In genomic region chr3:60501561-60502151, GRCm38 (mm10) we compare ENCODE assay signal across 8 mouse cellular contexts. TPM values are rescaled to one million over a fixed set of nuclear protein-coding genes. Genes with fewer than 3 reads are reported as not detected.
A peak's percentile ranks its signal among the peaks of the same experiment; 100 is the strongest.
DNase-seq lines count a peak whose midpoint lies in the region; ATAC-seq and TF ChIP-seq lines count a peak whose summit lies in the region.

No protein-coding gene starts in this region.

- TF ChIP-seq CTCF in bone marrow, adult 2 months (IDR thresholded peaks at IDR 0.05; ENCODE audit: control insufficient read depth, insufficient read depth, low read length), result no peak
- TF ChIP-seq CTCF in small intestine, adult 2 months (IDR thresholded peaks at IDR 0.05; ENCODE audit: extremely low read depth, insufficient read length, insufficient replicate concordance, low read depth, low read length), result no peak

- no peaks in the 10 kb centered on the region for H3K27me3 ChIP-seq in forebrain, embryonic 11.5 days (ENCODE audit: control insufficient read depth, insufficient read depth, low read length)
- no peaks in the 10 kb centered on the region for H3K27me3 ChIP-seq in small intestine, adult 2 months (ENCODE audit: control insufficient read depth, insufficient read depth, low read length)

- WGBS in bone marrow, adult 2 months, result under 1% methylated on average over 29 of the region's 29 CpGs
- WGBS in forebrain, embryonic 11.5 days, result 4% methylated on average over 21 of the region's 29 CpGs
- WGBS in small intestine, adult 2 months, result under 1% methylated on average over 28 of the region's 29 CpGs

- H3K4me2 ChIP-seq in forebrain, embryonic 11.5 days (ENCODE audit: low read depth, low read length, severe bottlenecking), result peak overlapping the region; percentile 70

- DNase-seq in left cerebral cortex, adult 18-20 months (ENCODE audit: low spot score in 2 of 2), result peak; percentile 19 to 43
- no peak for DNase-seq in left cerebral cortex, postnatal 36 days (ENCODE audit: low spot score in 2 of 2)
- DNase-seq in forebrain, embryonic 11.5 days (ENCODE audit: low spot score), result no peak
- DNase-seq in heart, postnatal 10 days, result peak; percentile 79 to 84
- DNase-seq in layer of hippocampus, adult 9-11 months, result peak; percentile 49
- DNase-seq in lung, postnatal 4 days, result peak; percentile 76 to 81

- peak overlapping the region; percentile 72 for H3K4me3 ChIP-seq in bone marrow, adult 2 months (replicated peaks; ENCODE audit: control insufficient read depth, low read depth, low read length)
- peak overlapping the region; percentile 72 for H3K4me3 ChIP-seq in forebrain, embryonic 11.5 days (ENCODE audit: low read depth, low read length)
- H3K4me3 ChIP-seq in small intestine, adult 2 months (ENCODE audit: low read depth, low read length), result peak overlapping the region; percentile 95

- ATAC-seq in forebrain, embryonic 11.5 days (replicated peaks; ENCODE audit: low FRiP score), result peak; percentile 71

- TF ChIP-seq POLR2A in bone marrow, adult 2 months (IDR thresholded peaks at IDR 0.05; ENCODE audit: borderline replicate concordance, control insufficient read depth, low read depth, low read length), result no peak
- peak; percentile 25; the same call in 1 of the 2 replicates for TF ChIP-seq POLR2A in small intestine, adult 2 months (IDR thresholded peaks at IDR 0.05; ENCODE audit: low read depth, low read length)

- H3K4me1 ChIP-seq in bone marrow, adult 2 months (ENCODE audit: control insufficient read depth, insufficient read depth, low read length), result peaks cover 4% of the 10 kb centered on the region
- H3K4me1 ChIP-seq in forebrain, embryonic 11.5 days (replicated peaks; ENCODE audit: control insufficient read depth, insufficient read depth, low read length), result peaks cover 6% of the 10 kb centered on the region; the same call in 1 of the 2 replicates
- H3K4me1 ChIP-seq in small intestine, adult 2 months (ENCODE audit: control insufficient read depth, insufficient read depth, insufficient read length, low read length), result peaks cover 11% of the 10 kb centered on the region; the same call in 1 of the 2 replicates

- H3K9me3 ChIP-seq in forebrain, embryonic 11.5 days (ENCODE audit: control insufficient read depth, low read length), result no peaks in the 10 kb centered on the region

- no peaks in the 10 kb centered on the region for H3K36me3 ChIP-seq in forebrain, embryonic 11.5 days (ENCODE audit: control insufficient read depth, insufficient read depth, low read length)
- H3K36me3 ChIP-seq in small intestine, adult 2 months (ENCODE audit: control insufficient read depth, insufficient read depth, low read length), result no peaks in the 10 kb centered on the region

- peak overlapping the region; percentile 91 for H3K9ac ChIP-seq in forebrain, embryonic 11.5 days (ENCODE audit: low read length)

- peak overlapping the region; percentile 97 for H3K27ac ChIP-seq in bone marrow, adult 2 months (ENCODE audit: control insufficient read depth, insufficient read depth, low read depth, low read length, poor library complexity)
- peak overlapping the region; percentile 80 for H3K27ac ChIP-seq in forebrain, embryonic 11.5 days (ENCODE audit: low read depth, low read length)
- peak overlapping the region; percentile 80 for H3K27ac ChIP-seq in small intestine, adult 2 months (ENCODE audit: insufficient read depth, low read depth, low read length)

- intact Hi-C loops in left cerebral cortex, postnatal 36 days (cut with DNase I), result loop anchor here (5.0 kb wide), 3 partner anchors 34 to 111 kb away; no protein-coding TSS in a partner anchor
- intact Hi-C loops in heart, postnatal 10 days (cut with DNase I), result loop anchor here (5.0 kb wide), 2 partner anchors 71 to 101 kb away; no protein-coding TSS in a partner anchor

RNA-seq across cellular contexts. Expression of gene Mbnl1, which starts 29.0 kb away (rescaled TPM):
- 100 to 1,000 TPM; 141 to 157 TPM for total RNA-seq in left cerebral cortex, adult 18-20 months (2021)
- total RNA-seq in left cerebral cortex, postnatal 36 days (2021), result 100 to 1,000 TPM; 125 to 154 TPM
- polyA plus RNA-seq in bone marrow, adult 2 months (2011; ENCODE audit: insufficient read depth, insufficient read length, low replicate concordance, missing spikeins), result 76.6 and 131 TPM in 2 replicates
- 40.8 and 46.8 TPM in 2 replicates for polyA plus RNA-seq in forebrain, embryonic 11.5 days (2014; fragmentation: Nextera tagmentation; extraction: Ambion mirVana)
- 100 to 1,000 TPM; 185 to 187 TPM for total RNA-seq in heart, postnatal 10 days (2021)
- polyA plus RNA-seq in small intestine, adult 2 months (2012; rRNA removed), result 27.2 and 48.7 TPM in 2 replicates

Comparison
In these comparisons a context has a peak if more than half of its experiments do, and no peak if none do; other contexts are left out.
1. DNase-seq: peak in left cerebral cortex, adult 18-20 months (2 of 2), heart, postnatal 10 days (2 of 2), layer of hippocampus, adult 9-11 months (single experiment) and lung, postnatal 4 days (2 of 2); none in left cerebral cortex, postnatal 36 days (0 of 2) and forebrain, embryonic 11.5 days (single experiment).
2. Peak in every context shown above with its lines, with median percentiles within 50 percentile points of each other: H3K27ac ChIP-seq and H3K4me3 ChIP-seq.